Mouse (Mus musculus) ES-E14 (cell line): Measurements from ENCODE around the gene 2010300C02Rik. TPM values are rescaled to one million over a fixed set of nuclear protein-coding genes. Genes with fewer than 3 reads are reported as not detected.

Source experiments
- DNase-seq: peaks from one replicate; pipeline ENCODE4 v3.0.0-alpha.2; 2013; ENCODE audit warnings: low read depth, low spot score
- H3K27ac ChIP-seq: 2 replicates; pipeline ENCODE4 v1.5.1; 2012; ENCODE audit warnings: low read depth, mild to moderate bottlenecking, low read length, moderate library complexity, mixed read lengths; ENCODE audit not compliant: poor library complexity, insufficient read depth, severe bottlenecking
- H3K36me3 ChIP-seq: 2 replicates; pipeline ENCODE4 v1.6.1; 2012; ENCODE audit warnings: mild to moderate bottlenecking, low read length, moderate library complexity, mixed read lengths; ENCODE audit not compliant: control insufficient read depth, poor library complexity, insufficient read depth, severe bottlenecking
- H3K4me1 ChIP-seq, 2 experiments: fragments of 150-350 bp in 1 of 2; sonication (generic) in 1 of 2; 2 replicates each; pipeline ENCODE4 v1.6.1; 2012; ENCODE audit warnings: low read length in 2 of 2, mild to moderate bottlenecking in 1 of 2, mixed read lengths in 1 of 2; ENCODE audit not compliant: control insufficient read depth in 2 of 2, insufficient read depth in 2 of 2, poor library complexity in 1 of 2
- H3K4me3 ChIP-seq, 2 experiments: fragments of 150-350 bp in 1 of 2; sonication (generic) in 1 of 2; 2 replicates each; pipeline ENCODE4 v1.5.1; 2012; ENCODE audit warnings: low read length in 2 of 2, low read depth in 1 of 2, mild to moderate bottlenecking in 1 of 2, mixed read lengths in 1 of 2; ENCODE audit not compliant: insufficient read depth in 1 of 2, poor library complexity in 1 of 2, severe bottlenecking in 1 of 2
- H3K9ac ChIP-seq: 2 replicates; pipeline ENCODE4 v1.6.1; 2012; ENCODE audit warnings: low read depth, mild to moderate bottlenecking, low read length, mixed read lengths; ENCODE audit not compliant: poor library complexity, insufficient read depth, severe bottlenecking
- H3K9me3 ChIP-seq: fragments of 150-350 bp; sonication (generic); 2 replicates; pipeline ENCODE4 v1.6.1; 2012; ENCODE audit warnings: low read depth, mild to moderate bottlenecking, low read length; ENCODE audit not compliant: control insufficient read depth, insufficient read depth
- CHD2 ChIP-seq: IDR thresholded peaks from 2 replicates; pipeline ENCODE4 v1.6.1; 2014; ENCODE audit warnings: mild to moderate bottlenecking, low read depth, low read length, inconsistent platforms
- HCFC1 ChIP-seq: IDR thresholded peaks from 2 replicates; pipeline ENCODE4 v1.6.1; 2012; ENCODE audit warnings: low read length, inconsistent platforms, borderline replicate concordance; ENCODE audit not compliant: insufficient read depth
- MAFK ChIP-seq: IDR thresholded peaks from 2 replicates; pipeline ENCODE4 v1.6.1; 2014; ENCODE audit warnings: mild to moderate bottlenecking, low read depth, low read length, inconsistent platforms; ENCODE audit not compliant: insufficient read depth
- ZC3H11A ChIP-seq: IDR thresholded peaks from 2 replicates; pipeline ENCODE4 v1.6.1; 2012; ENCODE audit warnings: low read depth, mild to moderate bottlenecking, inconsistent platforms, low read length, borderline replicate concordance
- ZNF384 ChIP-seq: IDR thresholded peaks from 2 replicates; pipeline ENCODE4 v1.6.1; 2012; ENCODE audit warnings: low read depth, low read length, inconsistent platforms
- in situ Hi-C, 2 experiments: fragments of 600-800 bp; cut with MboI; formaldehyde crosslinking; loops; one replicate each; pipeline ENCODE4 v1.15.1; 2025; ENCODE audit warnings: low sequenced_read_pairs in 2 of 2, inconsistent platforms in 1 of 2; ENCODE audit not compliant: unreplicated experiment in 2 of 2
- total RNA-seq: library from RNA; depleted of rRNA; stranded (reverse); fragments of 300-350 nt; gene quantifications from 2 replicates; pipeline ENCODE4 v1.2.3, GENCODE M21; 2012

The 2010300C02Rik gene
- total RNA-seq, 1 experiment = 0.67 TPM

DNA sequence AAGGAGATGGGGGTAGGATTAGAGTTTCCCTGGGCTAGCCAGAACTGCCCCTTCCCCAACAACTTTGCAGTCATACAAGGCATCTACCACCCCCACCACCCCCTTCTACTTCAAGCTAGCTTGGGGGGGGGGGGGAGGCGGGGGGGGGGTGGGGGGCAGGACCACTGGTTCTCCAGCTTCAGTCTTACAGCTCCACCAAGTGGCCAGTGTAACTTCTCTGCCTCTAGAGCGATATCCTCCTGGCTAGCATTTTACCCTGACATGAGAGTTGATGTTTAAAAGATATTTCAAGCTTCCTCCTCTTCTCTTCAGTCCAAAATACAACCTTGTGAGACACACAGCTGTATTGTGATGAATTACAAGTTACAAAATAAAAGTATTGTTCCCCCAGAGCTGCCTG is 83.7 kb downstream of the 2010300C02Rik start:
- no peak for DNase-seq
- H3K36me3 ChIP-seq = no peaks in the 10 kb centered on the region
- in situ Hi-C loops = loop anchor here (10.0 to 25.0 kb wide), 4 partner anchors 161 to 849 kb away; no protein-coding TSS in a partner anchor
- H3K4me3 ChIP-seq = no peak overlapping the region
- no peak overlapping the region for H3K9ac ChIP-seq
- H3K9me3 ChIP-seq = no peaks in the 10 kb centered on the region
- TF ChIP-seq CHD2 (no peak), HCFC1 (no peak), ZC3H11A (0 out of 2 replicates have a peak, but pooled peaks have one; percentile 12)
- no peak overlapping the region for H3K27ac ChIP-seq
- no peaks in the 10 kb centered on the region for H3K4me1 ChIP-seq

DNA sequence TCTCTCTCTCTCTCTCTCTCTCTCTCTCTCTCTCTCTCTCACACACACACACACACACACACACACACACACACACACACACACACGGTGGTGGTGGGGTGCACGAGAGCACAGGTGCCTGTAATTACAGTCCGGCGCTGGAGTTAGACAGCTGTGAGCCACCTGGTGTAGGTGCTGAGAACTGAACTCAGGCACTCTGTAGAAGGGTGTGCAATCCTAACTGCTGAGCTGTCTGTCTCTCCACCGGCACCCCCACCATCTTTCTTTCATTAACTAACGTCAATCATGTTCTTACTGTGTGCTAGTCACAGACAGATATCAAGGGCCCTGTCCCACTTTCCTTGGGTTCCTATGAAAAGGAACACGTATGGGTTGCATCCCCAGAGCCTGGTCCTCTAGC is 84.2 kb downstream of the 2010300C02Rik start:
- Histone ChIP-seq H3K27ac (no peak overlapping the region), H3K4me3 (no peak overlapping the region), H3K9ac (no peak overlapping the region), H3K36me3 (no peaks in the 10 kb centered on the region), H3K9me3 (no peaks in the 10 kb centered on the region), H3K4me1 (no peaks in the 10 kb centered on the region)
- in situ Hi-C loops = loop anchor here (10.0 to 25.0 kb wide), 4 partner anchors 161 to 848 kb away; no protein-coding TSS in a partner anchor
- no peak for DNase-seq
- TF ChIP-seq ZC3H11A (no peak), CHD2 (no peak), ZNF384 (no peak), MAFK (no peak), HCFC1 (no peak)

DNA sequence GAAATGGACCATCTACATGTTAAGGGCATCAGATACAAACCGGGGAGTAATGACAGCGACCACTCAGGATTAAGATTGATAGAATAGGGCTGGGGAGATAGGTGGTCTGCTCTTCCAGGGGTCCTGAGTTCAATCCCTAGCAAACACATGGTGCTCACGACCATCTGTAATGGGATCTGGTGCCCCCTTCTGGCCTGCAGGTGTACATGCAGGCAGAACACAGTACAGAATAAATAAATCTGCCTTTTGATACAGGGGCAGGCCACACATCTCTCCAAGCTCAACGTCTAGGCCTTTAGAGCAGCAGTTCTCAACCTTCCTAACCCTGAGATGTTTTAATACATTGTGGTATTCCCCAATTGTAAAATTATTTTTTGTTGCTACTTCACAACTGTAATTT is 85.2 kb downstream of the 2010300C02Rik start:
- no peak for DNase-seq
- H3K4me3 ChIP-seq = no peak overlapping the region
- H3K27ac ChIP-seq = no peak overlapping the region
- in situ Hi-C loops = loop anchor here (5.0 to 25.0 kb wide), 5 partner anchors 160 to 847 kb away; no protein-coding TSS in a partner anchor
- no peaks in the 10 kb centered on the region for H3K4me1 ChIP-seq
- no peak overlapping the region for H3K9ac ChIP-seq
- H3K36me3 ChIP-seq = no peaks in the 10 kb centered on the region
- H3K9me3 ChIP-seq = no peaks in the 10 kb centered on the region
- TF ChIP-seq ZC3H11A = peak; percentile 61; the same call in 1 of the 2 replicates
- no peak for TF ChIP-seq ZNF384
- TF ChIP-seq MAFK = no peak

DNA sequence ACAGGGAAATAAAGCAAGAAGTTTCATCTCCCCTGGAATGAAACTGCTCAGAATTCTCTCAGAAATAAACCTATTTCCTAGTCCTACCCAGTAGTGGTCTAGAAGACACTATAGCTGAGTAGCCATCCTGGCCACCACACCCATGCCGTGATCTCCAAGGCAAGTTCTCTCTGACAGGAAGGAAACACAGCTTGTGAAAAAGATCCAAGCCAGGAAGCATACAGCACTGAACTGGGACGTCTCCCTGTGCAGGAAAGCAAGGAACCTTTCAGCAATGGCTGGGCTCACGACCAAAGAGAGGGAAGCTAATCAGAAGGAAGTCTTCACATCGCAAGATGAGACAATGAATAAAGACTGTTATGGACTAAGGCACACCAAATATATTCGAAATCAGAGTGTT is 86.4 kb downstream of the 2010300C02Rik start:
- in situ Hi-C loops = loop anchor here (5.0 to 25.0 kb wide), 5 partner anchors 159 to 846 kb away; no protein-coding TSS in a partner anchor
- no peak for DNase-seq
- H3K9me3 ChIP-seq = no peaks in the 10 kb centered on the region
- H3K36me3 ChIP-seq = no peaks in the 10 kb centered on the region
- no peak overlapping the region for H3K9ac ChIP-seq
- TF ChIP-seq ZC3H11A (no peak), ZNF384 (no peak), MAFK (no peak), HCFC1 (no peak), CHD2 (no peak)
- no peaks in the 10 kb centered on the region for H3K4me1 ChIP-seq
- no peak overlapping the region for H3K27ac ChIP-seq
- no peak overlapping the region for H3K4me3 ChIP-seq

DNA sequence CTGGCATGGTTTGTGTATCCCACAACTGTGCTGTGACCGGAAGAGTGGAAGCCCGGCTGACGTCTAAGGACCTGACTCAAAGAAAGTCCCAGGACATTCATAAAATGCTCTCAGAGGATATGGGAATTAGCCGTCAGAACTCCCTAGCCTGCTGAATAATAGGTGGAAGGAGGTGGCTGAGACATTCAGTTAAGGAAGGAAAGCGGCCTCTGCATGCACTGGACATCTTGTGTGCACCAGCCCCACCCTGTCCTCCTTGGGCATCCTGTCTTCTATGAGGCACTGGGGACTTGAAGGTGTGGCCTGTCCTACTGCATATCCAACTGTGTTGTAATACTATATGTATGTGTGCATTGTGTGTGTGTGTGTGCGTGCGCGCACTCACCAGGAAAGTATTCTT is 87.5 kb downstream of the 2010300C02Rik start:
- DNase-seq = no peak

More for the DNA sequence above, 87.5 kb downstream of the 2010300C02Rik start:
- Histone ChIP-seq H3K9ac (no peak overlapping the region), H3K4me3 (no peak overlapping the region), H3K9me3 (no peaks in the 10 kb centered on the region), H3K36me3 (no peaks in the 10 kb centered on the region), H3K4me1 (no peaks in the 10 kb centered on the region), H3K27ac (no peak overlapping the region)
- in situ Hi-C loops = loop anchor here (5.0 to 25.0 kb wide), 5 partner anchors 158 to 845 kb away; no protein-coding TSS in a partner anchor
- no peak for TF ChIP-seq MAFK
- TF ChIP-seq ZNF384 = no peak
- TF ChIP-seq ZC3H11A = no peak
- no peak for TF ChIP-seq HCFC1
